Mouse (Mus musculus): ENCODE data around the gene Msh4. TPM values are rescaled to one million over a fixed set of nuclear protein-coding genes. Genes with fewer than 3 reads are reported as not detected.

Msh4 gene
- polyA plus RNA-seq, 1 experiment: 0.02 TPM

- peaks cover 64% of the 10 kb centered on the region for H3K79me3 ChIP-seq (ENCODE audit: low read depth)
- H3K27me3 ChIP-seq (ENCODE audit: control insufficient read depth, insufficient read depth, insufficient read length): no peaks in the 10 kb centered on the region
- no peak overlapping the region for H3K4me3 ChIP-seq (ENCODE audit: insufficient read depth, poor library complexity, severe bottlenecking)
- peaks cover 80% of the 10 kb centered on the region for H3K36me3 ChIP-seq (ENCODE audit: control insufficient read depth, insufficient read depth)
- TF ChIP-seq MYOG (IDR thresholded peaks at IDR 0.05; ENCODE audit: control insufficient read depth, extremely low read depth, insufficient read length): no peak
- no peak for TF ChIP-seq CEBPB (IDR thresholded peaks at IDR 0.05; ENCODE audit: low read depth)
- TF ChIP-seq MYOD1 (IDR thresholded peaks at IDR 0.05; ENCODE audit: control insufficient read depth, insufficient read length, low read depth): no peak
- H3K79me2 ChIP-seq (ENCODE audit: control insufficient read depth, insufficient read depth): peaks cover 73% of the 10 kb centered on the region
- peak overlapping the region; percentile 12 for H3ac ChIP-seq (ENCODE audit: control insufficient read depth, insufficient read length, low read depth)
These were observed 3.0 kb upstream of the Msh4 start for GRCm38 (mm10) chr3:153908919-153909318.

- Histone ChIP-seq H3ac (ENCODE audit: control insufficient read depth, insufficient read length, low read depth) (no peak overlapping the region), H3K79me2 (ENCODE audit: control insufficient read depth, insufficient read depth) (peaks cover 48% of the 10 kb centered on the region), H3K79me3 (ENCODE audit: low read depth) (peaks cover 43% of the 10 kb centered on the region), H3K36me3 (ENCODE audit: control insufficient read depth, insufficient read depth) (peaks cover 79% of the 10 kb centered on the region), H3K27me3 (ENCODE audit: control insufficient read depth, insufficient read depth, insufficient read length) (no peaks in the 10 kb centered on the region), H3K4me3 (ENCODE audit: insufficient read depth, poor library complexity, severe bottlenecking) (no peak overlapping the region)
- TF ChIP-seq MAX (IDR thresholded peaks at IDR 0.05): no peak
- TF ChIP-seq USF1 (IDR thresholded peaks at IDR 0.05; ENCODE audit: low read depth): no peak
- TF ChIP-seq MYOG (IDR thresholded peaks at IDR 0.05; ENCODE audit: control insufficient read depth, extremely low read depth, insufficient read length): no peak
- TF ChIP-seq CEBPB (IDR thresholded peaks at IDR 0.05; ENCODE audit: low read depth): no peak
- TF ChIP-seq MYOD1 (IDR thresholded peaks at IDR 0.05; ENCODE audit: control insufficient read depth, insufficient read length, low read depth): no peak
- TF ChIP-seq CTCF (IDR thresholded peaks at IDR 0.05; ENCODE audit: control insufficient read depth, insufficient read depth, insufficient read length): no peak
- TF ChIP-seq FOSL1 (IDR thresholded peaks at IDR 0.05; ENCODE audit: insufficient read depth, low read length, poor library complexity, severe bottlenecking): no peak
These were observed 445 bp downstream of the Msh4 start for GRCm38 (mm10) chr3:153905251-153906135.

GRCm38 (mm10) chr3:153904586-153904985 lies 1.4 kb downstream of the Msh4 start:
- Histone ChIP-seq H3K4me3 (ENCODE audit: insufficient read depth, poor library complexity, severe bottlenecking) (no peak overlapping the region), H3K36me3 (ENCODE audit: control insufficient read depth, insufficient read depth) (peaks cover 70% of the 10 kb centered on the region)
- TF ChIP-seq MAX (IDR thresholded peaks at IDR 0.05) (no peak), CTCF (IDR thresholded peaks at IDR 0.05; ENCODE audit: control insufficient read depth, insufficient read depth, insufficient read length) (peak; percentile 36)

GRCm38 (mm10) chr3:153902595-153902994 lies 3.3 kb downstream of the Msh4 start:
- Histone ChIP-seq H3K4me3 (ENCODE audit: insufficient read depth, poor library complexity, severe bottlenecking) (no peak overlapping the region), H3K27me3 (ENCODE audit: control insufficient read depth, insufficient read depth, insufficient read length) (no peaks in the 10 kb centered on the region), H3K79me2 (ENCODE audit: control insufficient read depth, insufficient read depth) (peaks cover 19% of the 10 kb centered on the region), H3K36me3 (ENCODE audit: control insufficient read depth, insufficient read depth) (peaks cover 50% of the 10 kb centered on the region), H3ac (ENCODE audit: control insufficient read depth, insufficient read length, low read depth) (no peak overlapping the region), H3K79me3 (ENCODE audit: low read depth) (peaks cover 14% of the 10 kb centered on the region)
- TF ChIP-seq FOSL1 (IDR thresholded peaks at IDR 0.05; ENCODE audit: insufficient read depth, low read length, poor library complexity, severe bottlenecking): no peak
- no peak for TF ChIP-seq MAX (IDR thresholded peaks at IDR 0.05)
- no peak for TF ChIP-seq MYOD1 (IDR thresholded peaks at IDR 0.05; ENCODE audit: control insufficient read depth, insufficient read length, low read depth)
- TF ChIP-seq CEBPB (IDR thresholded peaks at IDR 0.05; ENCODE audit: low read depth): no peak
- TF ChIP-seq CTCF (IDR thresholded peaks at IDR 0.05; ENCODE audit: control insufficient read depth, insufficient read depth, insufficient read length): no peak
- TF ChIP-seq MYOG (IDR thresholded peaks at IDR 0.05; ENCODE audit: control insufficient read depth, extremely low read depth, insufficient read length): no peak
- TF ChIP-seq USF1 (IDR thresholded peaks at IDR 0.05; ENCODE audit: low read depth): no peak

More at GRCm38 (mm10) chr3:153904586-153904985, 1.4 kb downstream of the Msh4 start:
- Histone ChIP-seq H3K79me3 (ENCODE audit: low read depth) (peaks cover 34% of the 10 kb centered on the region), H3K79me2 (ENCODE audit: control insufficient read depth, insufficient read depth) (peaks cover 39% of the 10 kb centered on the region), H3ac (ENCODE audit: control insufficient read depth, insufficient read length, low read depth) (no peak overlapping the region), H3K27me3 (ENCODE audit: control insufficient read depth, insufficient read depth, insufficient read length) (no peaks in the 10 kb centered on the region)

- Histone ChIP-seq H3K79me2 (ENCODE audit: control insufficient read depth, insufficient read depth) (peaks cover 12% of the 10 kb centered on the region), H3K4me3 (ENCODE audit: insufficient read depth, poor library complexity, severe bottlenecking) (no peak overlapping the region)
These were observed 4.0 kb downstream of the Msh4 start for GRCm38 (mm10) chr3:153901904-153902303.

More at GRCm38 (mm10) chr3:153901904-153902303, 4.0 kb downstream of the Msh4 start:
- Histone ChIP-seq H3K79me3 (ENCODE audit: low read depth) (peaks cover 7% of the 10 kb centered on the region), H3ac (ENCODE audit: control insufficient read depth, insufficient read length, low read depth) (no peak overlapping the region), H3K36me3 (ENCODE audit: control insufficient read depth, insufficient read depth) (peaks cover 43% of the 10 kb centered on the region), H3K27me3 (ENCODE audit: control insufficient read depth, insufficient read depth, insufficient read length) (no peaks in the 10 kb centered on the region)
- TF ChIP-seq MAX (IDR thresholded peaks at IDR 0.05): no peak
- no peak for TF ChIP-seq USF1 (IDR thresholded peaks at IDR 0.05; ENCODE audit: low read depth)
- no peak for TF ChIP-seq MYOD1 (IDR thresholded peaks at IDR 0.05; ENCODE audit: control insufficient read depth, insufficient read length, low read depth)
- TF ChIP-seq CEBPB (IDR thresholded peaks at IDR 0.05; ENCODE audit: low read depth): no peak
- no peak for TF ChIP-seq FOSL1 (IDR thresholded peaks at IDR 0.05; ENCODE audit: insufficient read depth, low read length, poor library complexity, severe bottlenecking)
- TF ChIP-seq MYOG (IDR thresholded peaks at IDR 0.05; ENCODE audit: control insufficient read depth, extremely low read depth, insufficient read length): no peak
- TF ChIP-seq CTCF (IDR thresholded peaks at IDR 0.05; ENCODE audit: control insufficient read depth, insufficient read depth, insufficient read length): no peak

Data from C2C12 (cell line).